Mouse (Mus musculus) Patski (cell line): ENCODE results near the gene Slc25a21. TPM values are rescaled to one million over a fixed set of nuclear protein-coding genes. Genes with fewer than 3 reads are reported as not detected.

ENCODE experiments used
- ATAC-seq: fragments of 100-300 bp; one replicate; pipeline ENCODE4 v1.8.0; 2021
- CTCF ChIA-PET: fragments of 350-600 bp; sonication (Branson Sonifier 250); formaldehyde crosslinking; loops from one replicate; lab custom pipeline; 2022; ENCODE audit warnings: inconsistent platforms; lab: Charles Lee
- POLR2A ChIA-PET: fragments of 350-600 bp; sonication (Branson Sonifier 250); formaldehyde crosslinking; loops from one replicate; lab custom pipeline; 2022; ENCODE audit warnings: antibody characterized with exemption, inconsistent platforms; lab: Charles Lee
- DNase-seq: peaks from one replicate; pipeline ENCODE4 v3.0.0-alpha.2; 2011; ENCODE audit warnings: low read depth, low spot score
- H3K27me3 ChIP-seq: fragments of 371-371 bp; one replicate; pipeline ENCODE4 v1.5.1; 2021
- CTCF ChIP-seq: fragments of 100-300 bp; IDR thresholded peaks from one replicate; pipeline ENCODE4 v1.5.1; 2021
- in situ Hi-C: fragments of 300-500 bp; cut with MboI; formaldehyde crosslinking; loops from 3 replicates; pipeline ENCODE4 v1.11.1; 2018; ENCODE audit warnings: low pct_unique_long_range_greater_than_20kb, mixed read lengths
- polyA plus RNA-seq: library from polyadenylated mRNA; unstranded; gene quantifications from one replicate; pipeline ENCODE4 v1.2.3, GENCODE M21; 2021

The Slc25a21 gene
- polyA plus RNA-seq, 1 experiment from 2014 or later = 1.1 TPM

- CTCF ChIA-PET = no interaction called here
- H3K27me3 ChIP-seq = no peaks in the 10 kb centered on the region
- POLR2A ChIA-PET = no interaction called here
- no peak for DNase-seq
- in situ Hi-C loops = no loop called here
- no peak for TF ChIP-seq CTCF
- no peak for ATAC-seq
These were observed 299.9 kb downstream of the Slc25a21 start for GRCm38 (mm10) chr12:56897221-56897937.

- ChIA-PET POLR2A (no interaction called here), CTCF (no interaction called here)
- in situ Hi-C loops = no loop called here
- ATAC-seq = no peak
- no peak for TF ChIP-seq CTCF
- no peaks in the 10 kb centered on the region for H3K27me3 ChIP-seq
- no peak for DNase-seq
These were observed 302.3 kb downstream of the Slc25a21 start for GRCm38 (mm10) chr12:56894963-56895362.

- no peaks in the 10 kb centered on the region for H3K27me3 ChIP-seq
- POLR2A ChIA-PET = no interaction called here
- TF ChIP-seq CTCF = no peak
- no peak for DNase-seq
- in situ Hi-C loops = no loop called here
- CTCF ChIA-PET = no interaction called here
- no peak for ATAC-seq
These were observed 306.2 kb downstream of the Slc25a21 start for GRCm38 (mm10) chr12:56890891-56891726.

- in situ Hi-C loops = no loop called here
- DNase-seq (no peak), ATAC-seq (no peak)
- peaks cover 5% of the 10 kb centered on the region for H3K27me3 ChIP-seq
- ChIA-PET POLR2A (no interaction called here), CTCF (interaction anchor here (1.6 kb wide), 1 partner anchor 25 kb away, joined by 3 read pairs; no protein-coding TSS in a partner anchor)
- no peak for TF ChIP-seq CTCF
These were observed 319.5 kb downstream of the Slc25a21 start for GRCm38 (mm10) chr12:56877796-56878195.

- no peak for TF ChIP-seq CTCF
- DNase-seq (no peak), ATAC-seq (no peak)
- peaks cover 5% of the 10 kb centered on the region for H3K27me3 ChIP-seq
- ChIA-PET CTCF (no interaction called here), POLR2A (no interaction called here)
- in situ Hi-C loops = no loop called here
These were observed 320.7 kb downstream of the Slc25a21 start for GRCm38 (mm10) chr12:56876549-56876948.

GRCm38 (mm10) chr12:56873204-56873603, 324.1 kb downstream of the Slc25a21 start:
- no peak for ATAC-seq
- no peak for TF ChIP-seq CTCF
- in situ Hi-C loops = no loop called here
- POLR2A ChIA-PET = no interaction called here
- H3K27me3 ChIP-seq = peaks cover 5% of the 10 kb centered on the region
- CTCF ChIA-PET = no interaction called here
- no peak for DNase-seq

- peaks cover 5% of the 10 kb centered on the region for H3K27me3 ChIP-seq
- ChIA-PET POLR2A (no interaction called here), CTCF (interaction anchor here (0.8 to 1.3 kb wide), 2 partner anchors 19 to 20 kb away, joined by 3 read pairs; no protein-coding TSS in a partner anchor)
- DNase-seq (no peak), ATAC-seq (no peak)
- in situ Hi-C loops = no loop called here
- no peak for TF ChIP-seq CTCF
These were observed 326.7 kb downstream of the Slc25a21 start for GRCm38 (mm10) chr12:56870569-56870968.

- ChIA-PET CTCF (interaction anchor here (1.2 kb wide), 1 partner anchor 11 kb away, joined by 3 read pairs; no protein-coding TSS in a partner anchor), POLR2A (no interaction called here)
- in situ Hi-C loops = no loop called here
- ATAC-seq = no peak
- H3K27me3 ChIP-seq = no peaks in the 10 kb centered on the region
- no peak for DNase-seq
- TF ChIP-seq CTCF = no peak
These were observed 333.3 kb downstream of the Slc25a21 start for GRCm38 (mm10) chr12:56863873-56864562.

- ChIA-PET POLR2A (interaction anchor here (0.7 kb wide), 1 partner anchor 313 kb away, joined by 4 read pairs; no protein-coding TSS in a partner anchor), CTCF (interaction anchor here (0.8 to 1.1 kb wide), 2 partner anchors 10 to 16 kb away, joined by 4 read pairs; no protein-coding TSS in a partner anchor)
- ATAC-seq = no peak
- H3K27me3 ChIP-seq = peaks cover 26% of the 10 kb centered on the region
- no peak for DNase-seq
- TF ChIP-seq CTCF = no peak
- in situ Hi-C loops = no loop called here
These were observed 344.6 kb downstream of the Slc25a21 start for GRCm38 (mm10) chr12:56852679-56853078.

- ATAC-seq (no peak), DNase-seq (no peak)
- POLR2A ChIA-PET = no interaction called here
These were observed 345.8 kb downstream of the Slc25a21 start for GRCm38 (mm10) chr12:56851464-56851863.

More at GRCm38 (mm10) chr12:56851464-56851863, 345.8 kb downstream of the Slc25a21 start:
- H3K27me3 ChIP-seq = peaks cover 26% of the 10 kb centered on the region
- CTCF ChIA-PET = interaction anchor here (1.8 kb wide), 1 partner anchor 25 kb away, joined by 5 read pairs; no protein-coding TSS in a partner anchor
- in situ Hi-C loops = no loop called here
- no peak for TF ChIP-seq CTCF
